Mouse (Mus musculus): ENCODE results near the gene Enpep. TPM values are rescaled to one million over a fixed set of nuclear protein-coding genes. Genes with fewer than 3 reads are reported as not detected.
A peak's percentile ranks its signal among the peaks of the same experiment; 100 is the strongest.

Enpep gene
- polyA plus RNA-seq, 1 experiment from 2014 or later = 2.4 TPM

DNA sequence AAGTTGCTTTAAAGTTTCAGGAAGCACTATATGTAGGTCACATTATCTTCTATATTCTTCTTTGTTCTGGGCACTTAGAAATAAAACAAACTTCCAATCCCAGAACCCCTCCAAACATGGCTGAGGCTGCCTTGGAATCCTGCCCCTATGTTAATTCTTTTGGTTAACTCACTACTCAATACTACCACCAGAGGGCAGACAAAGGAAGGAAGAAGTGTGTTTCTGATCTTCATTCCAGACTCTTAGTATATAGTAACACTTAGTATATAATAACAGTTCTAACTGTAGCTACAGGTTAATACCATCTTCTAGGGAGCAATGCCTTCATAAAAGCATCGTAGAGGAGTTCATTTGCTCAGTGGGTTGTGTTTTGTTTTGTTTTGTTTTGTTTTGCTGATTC, 32.6 kb downstream of the Enpep start:
- peak; percentile 70; the same call in 1 of the 2 replicates for ATAC-seq
- 64% methylated on average over 1 of the region's 1 CpGs for WGBS
- no peaks in the 10 kb centered on the region for H3K27me3 ChIP-seq (replicated peaks; ENCODE audit: control insufficient read depth, insufficient read depth, low read length)

DNA sequence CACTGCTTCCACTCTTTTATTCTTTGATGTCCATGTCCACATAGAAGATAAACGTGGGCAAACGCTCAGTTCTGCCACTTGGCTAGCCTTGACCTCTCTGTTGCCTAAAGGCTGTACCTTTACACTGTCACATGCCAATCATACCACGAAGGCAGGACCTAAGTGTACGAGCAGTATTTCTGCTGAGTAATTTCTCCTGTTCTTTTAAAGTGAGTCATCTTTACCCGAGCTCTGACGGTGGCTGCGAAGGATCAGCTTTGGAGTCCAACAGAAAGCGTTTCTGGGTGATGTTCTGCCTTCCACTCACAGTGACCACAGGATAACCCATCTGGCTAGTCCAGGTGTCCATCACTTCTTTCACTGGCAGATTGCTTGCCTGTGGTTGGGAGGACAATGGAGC, 33.9 kb downstream of the Enpep start:
- no peak for ATAC-seq
- no peaks in the 10 kb centered on the region for H3K27me3 ChIP-seq (replicated peaks; ENCODE audit: control insufficient read depth, insufficient read depth, low read length)
- no peak overlapping the region for H3K9ac ChIP-seq (ENCODE audit: low read depth, low read length)
- no peak overlapping the region for H3K4me3 ChIP-seq (ENCODE audit: low read length)
- H3K9me3 ChIP-seq (ENCODE audit: control insufficient read depth, low read length) = no peaks in the 10 kb centered on the region
- no peaks in the 10 kb centered on the region for H3K36me3 ChIP-seq (ENCODE audit: control insufficient read depth, insufficient read depth, low read length)
- no peak overlapping the region for H3K4me2 ChIP-seq (ENCODE audit: low read length)
- 92% methylated on average over 8 of the region's 8 CpGs for WGBS
- no peak overlapping the region for H3K27ac ChIP-seq (ENCODE audit: low read depth, low read length)
- H3K4me1 ChIP-seq (ENCODE audit: control insufficient read depth, insufficient read depth, low read depth, low read length) = no peaks in the 10 kb centered on the region

More for the DNA sequence above, 32.6 kb downstream of the Enpep start:
- Histone ChIP-seq H3K4me2 (ENCODE audit: low read length) (no peak overlapping the region), H3K27ac (ENCODE audit: low read depth, low read length) (no peak overlapping the region), H3K9me3 (ENCODE audit: control insufficient read depth, low read length) (no peaks in the 10 kb centered on the region), H3K4me1 (ENCODE audit: control insufficient read depth, insufficient read depth, low read depth, low read length) (no peaks in the 10 kb centered on the region), H3K4me3 (ENCODE audit: low read length) (no peak overlapping the region), H3K9ac (ENCODE audit: low read depth, low read length) (no peak overlapping the region), H3K36me3 (ENCODE audit: control insufficient read depth, insufficient read depth, low read length) (no peaks in the 10 kb centered on the region)

DNA sequence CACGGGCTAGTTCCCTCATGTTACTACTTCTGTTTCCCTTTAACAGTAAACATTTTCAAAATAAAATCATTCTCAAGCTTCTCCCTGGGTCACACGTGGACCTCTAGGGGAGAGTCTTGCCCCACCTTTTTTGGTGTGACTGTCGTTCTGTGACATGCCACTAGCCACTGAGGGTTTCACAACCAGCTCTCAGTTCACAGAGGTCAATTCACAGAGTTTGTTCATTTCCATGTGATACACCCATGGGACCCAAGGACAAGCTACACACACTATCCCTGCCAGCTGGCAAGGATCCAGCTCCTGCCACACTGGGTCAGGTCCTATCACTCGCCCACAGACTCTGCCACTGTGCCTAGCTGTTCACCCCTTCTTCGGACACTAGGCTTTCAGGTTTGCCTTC, 35.5 kb downstream of the Enpep start:
- H3K4me2 ChIP-seq (ENCODE audit: low read length) = no peak overlapping the region
- WGBS = 76% methylated on average over 5 of the region's 5 CpGs
- H3K27ac ChIP-seq (ENCODE audit: low read depth, low read length) = no peak overlapping the region
- H3K9ac ChIP-seq (ENCODE audit: low read depth, low read length) = no peak overlapping the region
- no peak overlapping the region for H3K4me3 ChIP-seq (ENCODE audit: low read length)
- H3K36me3 ChIP-seq (ENCODE audit: control insufficient read depth, insufficient read depth, low read length) = no peaks in the 10 kb centered on the region
- no peak for ATAC-seq
- no peaks in the 10 kb centered on the region for H3K27me3 ChIP-seq (replicated peaks; ENCODE audit: control insufficient read depth, insufficient read depth, low read length)
- no peaks in the 10 kb centered on the region for H3K4me1 ChIP-seq (ENCODE audit: control insufficient read depth, insufficient read depth, low read depth, low read length)
- no peaks in the 10 kb centered on the region for H3K9me3 ChIP-seq (ENCODE audit: control insufficient read depth, low read length)

DNA sequence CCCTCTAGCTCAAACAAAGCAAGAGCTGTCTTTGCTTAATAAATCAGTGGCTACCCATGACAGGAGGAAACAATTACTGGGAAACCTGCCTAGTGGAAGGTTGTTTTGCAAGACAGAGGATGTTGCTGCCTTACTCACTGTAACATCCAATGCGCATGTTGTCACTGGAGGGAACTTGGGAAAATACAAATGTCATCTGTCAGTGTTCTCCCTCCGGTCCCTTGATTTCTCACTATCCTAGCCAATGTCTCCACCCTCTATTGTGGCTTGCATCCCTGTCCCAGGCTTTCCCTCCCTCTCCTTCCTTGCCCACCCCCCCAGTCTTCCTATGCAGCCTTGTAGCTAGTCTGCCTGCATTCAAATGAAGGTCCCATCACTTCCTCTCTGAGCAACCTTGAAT, 36.6 kb downstream of the Enpep start:
- Histone ChIP-seq H3K9ac (ENCODE audit: low read depth, low read length) (no peak overlapping the region), H3K36me3 (ENCODE audit: control insufficient read depth, insufficient read depth, low read length) (no peaks in the 10 kb centered on the region), H3K4me1 (ENCODE audit: control insufficient read depth, insufficient read depth, low read depth, low read length) (no peaks in the 10 kb centered on the region), H3K27ac (ENCODE audit: low read depth, low read length) (no peak overlapping the region), H3K9me3 (ENCODE audit: control insufficient read depth, low read length) (no peaks in the 10 kb centered on the region), H3K4me2 (ENCODE audit: low read length) (no peak overlapping the region), H3K27me3 (replicated peaks; ENCODE audit: control insufficient read depth, insufficient read depth, low read length) (no peaks in the 10 kb centered on the region), H3K4me3 (ENCODE audit: low read length) (no peak overlapping the region)
- no peak for ATAC-seq
- WGBS = 36% methylated on average over 2 of the region's 2 CpGs

DNA sequence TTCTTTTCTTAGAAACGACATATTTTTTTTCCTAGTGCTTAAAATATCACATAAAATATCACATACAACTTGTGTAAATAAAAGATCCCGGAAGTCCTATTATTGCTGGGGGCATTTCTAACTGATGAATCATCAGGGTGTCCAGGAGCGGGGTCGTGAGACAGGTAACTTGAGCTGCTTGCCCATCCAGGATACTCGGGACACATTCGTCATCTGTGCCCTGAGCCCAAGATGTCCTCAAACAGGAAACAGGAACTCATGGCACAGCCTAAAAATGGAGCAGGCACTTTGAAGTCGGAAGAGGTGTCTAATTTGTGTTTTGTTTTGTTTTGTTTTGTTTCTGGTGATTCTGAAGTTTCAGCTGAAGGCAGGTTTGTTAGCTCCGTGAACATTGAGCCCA, 43.0 kb downstream of the Enpep start:
- Histone ChIP-seq H3K4me2 (ENCODE audit: low read length) (no peak overlapping the region), H3K27ac (ENCODE audit: low read depth, low read length) (no peak overlapping the region), H3K27me3 (replicated peaks; ENCODE audit: control insufficient read depth, insufficient read depth, low read length) (no peaks in the 10 kb centered on the region), H3K9ac (ENCODE audit: low read depth, low read length) (no peak overlapping the region), H3K9me3 (ENCODE audit: control insufficient read depth, low read length) (no peaks in the 10 kb centered on the region), H3K36me3 (ENCODE audit: control insufficient read depth, insufficient read depth, low read length) (no peaks in the 10 kb centered on the region), H3K4me1 (ENCODE audit: control insufficient read depth, insufficient read depth, low read depth, low read length) (no peaks in the 10 kb centered on the region), H3K4me3 (ENCODE audit: low read length) (no peak overlapping the region)
- ATAC-seq = no peak
- 81% methylated on average over 8 of the region's 8 CpGs for WGBS

DNA sequence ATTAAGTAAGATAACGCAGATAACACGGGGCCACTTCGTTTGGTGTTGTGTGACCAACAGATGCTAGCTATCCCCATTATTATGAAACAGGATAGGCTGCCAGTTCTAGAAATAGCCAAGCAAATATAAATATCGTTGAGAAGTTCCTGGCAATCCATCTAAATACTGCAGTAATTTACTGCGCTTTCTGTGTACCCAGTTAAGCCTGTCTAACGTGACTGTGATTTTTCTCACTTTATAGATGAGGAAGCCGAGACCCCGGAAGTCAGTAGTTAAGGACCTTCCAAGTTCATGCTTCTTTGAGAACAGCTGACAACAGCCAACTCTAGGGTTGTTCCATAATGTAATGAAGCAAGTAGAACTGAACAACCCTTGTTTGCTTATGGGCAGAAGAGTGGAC, 45.4 kb downstream of the Enpep start:
- H3K9me3 ChIP-seq (ENCODE audit: control insufficient read depth, low read length) = no peaks in the 10 kb centered on the region
- no peak for ATAC-seq
- no peaks in the 10 kb centered on the region for H3K4me1 ChIP-seq (ENCODE audit: control insufficient read depth, insufficient read depth, low read depth, low read length)
- 89% methylated on average over 8 of the region's 8 CpGs for WGBS
- H3K4me2 ChIP-seq (ENCODE audit: low read length) = no peak overlapping the region
- H3K27me3 ChIP-seq (replicated peaks; ENCODE audit: control insufficient read depth, insufficient read depth, low read length) = no peaks in the 10 kb centered on the region
- H3K27ac ChIP-seq (ENCODE audit: low read depth, low read length) = no peak overlapping the region
- H3K4me3 ChIP-seq (ENCODE audit: low read length) = no peak overlapping the region
- no peaks in the 10 kb centered on the region for H3K36me3 ChIP-seq (ENCODE audit: control insufficient read depth, insufficient read depth, low read length)
- H3K9ac ChIP-seq (ENCODE audit: low read depth, low read length) = no peak overlapping the region

DNA sequence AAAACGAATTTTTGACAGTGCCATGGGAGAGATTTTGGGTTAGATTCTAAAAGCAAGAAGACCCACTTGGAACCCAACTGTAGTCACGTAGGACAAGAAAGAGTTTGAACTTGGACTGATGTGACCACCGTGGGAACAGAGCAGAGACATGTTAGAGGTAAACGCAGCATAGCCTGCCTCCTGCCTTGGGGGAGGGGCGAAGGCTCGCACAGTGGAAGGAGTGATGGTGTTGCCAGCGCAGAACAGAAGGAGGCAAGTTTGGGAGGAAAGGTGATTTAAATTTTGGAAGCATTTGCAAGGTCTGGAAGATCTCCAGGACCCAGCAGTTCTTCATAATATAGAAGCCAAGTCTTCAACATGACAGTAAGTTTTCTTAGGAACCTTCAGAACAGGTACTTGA, 46.1 kb downstream of the Enpep start:
- H3K36me3 ChIP-seq (ENCODE audit: control insufficient read depth, insufficient read depth, low read length) = no peaks in the 10 kb centered on the region
- no peaks in the 10 kb centered on the region for H3K27me3 ChIP-seq (replicated peaks; ENCODE audit: control insufficient read depth, insufficient read depth, low read length)
- no peak overlapping the region for H3K27ac ChIP-seq (ENCODE audit: low read depth, low read length)
- H3K9ac ChIP-seq (ENCODE audit: low read depth, low read length) = no peak overlapping the region
- no peak for ATAC-seq
- H3K9me3 ChIP-seq (ENCODE audit: control insufficient read depth, low read length) = no peaks in the 10 kb centered on the region
- H3K4me2 ChIP-seq (ENCODE audit: low read length) = no peak overlapping the region
- no peaks in the 10 kb centered on the region for H3K4me1 ChIP-seq (ENCODE audit: control insufficient read depth, insufficient read depth, low read depth, low read length)
- WGBS = 76% methylated on average over 7 of the region's 7 CpGs
- H3K4me3 ChIP-seq (ENCODE audit: low read length) = no peak overlapping the region

DNA sequence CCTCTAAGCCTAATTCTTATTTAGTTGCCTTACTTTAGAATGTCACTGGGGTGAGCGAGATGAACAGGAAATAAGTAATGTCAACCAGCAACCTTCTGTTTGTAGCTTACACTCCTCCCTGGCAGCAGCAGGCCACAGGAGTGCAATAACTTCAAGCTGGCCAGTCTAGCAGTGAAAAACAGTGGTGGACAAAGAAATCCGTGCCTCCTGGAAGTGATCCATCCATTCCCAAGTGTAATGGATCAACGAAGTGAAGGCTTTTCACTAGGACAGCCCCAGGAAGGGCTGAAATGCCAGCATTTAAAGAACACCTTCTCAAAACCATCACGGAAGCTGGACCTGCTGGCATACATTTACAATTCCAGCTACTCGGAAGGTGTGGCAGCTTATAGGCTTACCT, 48.2 kb downstream of the Enpep start:
- no peak for ATAC-seq
- 81% methylated on average over 5 of the region's 5 CpGs for WGBS
- no peaks in the 10 kb centered on the region for H3K9me3 ChIP-seq (ENCODE audit: control insufficient read depth, low read length)
- no peak overlapping the region for H3K27ac ChIP-seq (ENCODE audit: low read depth, low read length)
- no peaks in the 10 kb centered on the region for H3K4me1 ChIP-seq (ENCODE audit: control insufficient read depth, insufficient read depth, low read depth, low read length)
- H3K4me2 ChIP-seq (ENCODE audit: low read length) = no peak overlapping the region
- H3K9ac ChIP-seq (ENCODE audit: low read depth, low read length) = no peak overlapping the region
- H3K4me3 ChIP-seq (ENCODE audit: low read length) = no peak overlapping the region
- no peaks in the 10 kb centered on the region for H3K36me3 ChIP-seq (ENCODE audit: control insufficient read depth, insufficient read depth, low read length)
- no peaks in the 10 kb centered on the region for H3K27me3 ChIP-seq (replicated peaks; ENCODE audit: control insufficient read depth, insufficient read depth, low read length)

DNA sequence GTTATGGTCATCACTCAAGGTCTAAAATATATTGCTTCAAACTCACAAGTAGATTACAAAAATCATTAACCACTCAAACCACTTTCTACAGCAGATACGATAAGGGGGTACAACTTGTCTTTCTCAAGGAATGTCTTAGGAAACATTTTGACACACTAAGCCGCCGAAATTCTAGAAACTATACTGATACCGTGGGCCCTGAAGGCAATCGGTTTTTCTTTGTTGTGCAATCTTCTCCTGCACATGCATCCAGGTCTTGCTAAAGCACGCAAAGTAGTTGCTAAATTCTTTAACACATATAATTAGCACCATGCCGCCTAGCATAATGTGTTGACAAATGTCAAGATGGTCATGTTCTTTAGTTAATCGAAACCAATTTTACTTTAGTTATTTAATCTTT, 53.1 kb downstream of the Enpep start:
- Histone ChIP-seq H3K27me3 (replicated peaks; ENCODE audit: control insufficient read depth, insufficient read depth, low read length) (no peaks in the 10 kb centered on the region), H3K4me3 (ENCODE audit: low read length) (no peak overlapping the region), H3K9ac (ENCODE audit: low read depth, low read length) (no peak overlapping the region), H3K27ac (ENCODE audit: low read depth, low read length) (no peak overlapping the region), H3K36me3 (ENCODE audit: control insufficient read depth, insufficient read depth, low read length) (no peaks in the 10 kb centered on the region), H3K9me3 (ENCODE audit: control insufficient read depth, low read length) (no peaks in the 10 kb centered on the region), H3K4me1 (ENCODE audit: control insufficient read depth, insufficient read depth, low read depth, low read length) (no peaks in the 10 kb centered on the region), H3K4me2 (ENCODE audit: low read length) (no peak overlapping the region)
- WGBS = 94% methylated on average over 8 of the region's 8 CpGs
- no peak for ATAC-seq

DNA sequence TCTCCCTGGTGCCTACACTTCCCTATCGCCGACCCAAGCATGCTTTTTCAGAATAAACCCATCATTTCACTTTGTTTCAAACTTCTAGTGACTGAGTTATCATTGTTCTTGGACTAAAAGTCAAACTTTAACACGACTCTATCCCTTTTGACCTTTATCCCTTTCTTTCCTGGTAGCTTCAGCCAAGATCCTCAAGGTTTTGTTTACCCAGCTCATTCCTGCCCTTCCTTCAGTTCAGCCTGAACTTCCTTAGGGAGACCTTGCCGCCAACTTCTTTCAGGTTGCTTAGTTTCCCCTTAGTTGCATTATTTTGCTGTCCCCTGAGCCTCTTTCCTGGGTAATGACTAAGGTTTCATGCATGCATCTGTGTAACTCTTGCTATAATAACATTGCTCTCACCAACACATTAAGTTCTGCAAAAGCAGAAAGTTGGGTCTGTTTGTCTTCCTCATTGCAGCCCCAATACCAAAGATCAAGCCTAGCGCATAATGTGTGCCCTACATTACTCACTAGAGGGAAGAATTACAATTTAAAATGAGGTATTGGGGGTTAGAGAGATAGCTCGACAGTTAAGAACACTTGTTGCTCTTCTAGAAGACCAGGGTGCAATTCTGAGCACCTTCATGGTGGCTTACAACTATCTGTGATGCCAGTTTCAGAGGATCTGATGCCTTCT, 59.2 kb downstream of the Enpep start:
- 79% methylated on average over 6 of the region's 6 CpGs for WGBS
- H3K27ac ChIP-seq (ENCODE audit: low read depth, low read length) = no peak overlapping the region

More for the DNA sequence above, 59.2 kb downstream of the Enpep start:
- Histone ChIP-seq H3K27me3 (replicated peaks; ENCODE audit: control insufficient read depth, insufficient read depth, low read length) (no peaks in the 10 kb centered on the region), H3K36me3 (ENCODE audit: control insufficient read depth, insufficient read depth, low read length) (no peaks in the 10 kb centered on the region), H3K4me3 (ENCODE audit: low read length) (no peak overlapping the region), H3K4me1 (ENCODE audit: control insufficient read depth, insufficient read depth, low read depth, low read length) (no peaks in the 10 kb centered on the region), H3K9ac (ENCODE audit: low read depth, low read length) (no peak overlapping the region), H3K9me3 (ENCODE audit: control insufficient read depth, low read length) (no peaks in the 10 kb centered on the region), H3K4me2 (ENCODE audit: low read length) (no peak overlapping the region)
- ATAC-seq = no peak

All from hindbrain, embryonic 16.5 days (tissue).